Mouse (Mus musculus): ENCODE measurements around the gene Dcdc2b.

DNA sequence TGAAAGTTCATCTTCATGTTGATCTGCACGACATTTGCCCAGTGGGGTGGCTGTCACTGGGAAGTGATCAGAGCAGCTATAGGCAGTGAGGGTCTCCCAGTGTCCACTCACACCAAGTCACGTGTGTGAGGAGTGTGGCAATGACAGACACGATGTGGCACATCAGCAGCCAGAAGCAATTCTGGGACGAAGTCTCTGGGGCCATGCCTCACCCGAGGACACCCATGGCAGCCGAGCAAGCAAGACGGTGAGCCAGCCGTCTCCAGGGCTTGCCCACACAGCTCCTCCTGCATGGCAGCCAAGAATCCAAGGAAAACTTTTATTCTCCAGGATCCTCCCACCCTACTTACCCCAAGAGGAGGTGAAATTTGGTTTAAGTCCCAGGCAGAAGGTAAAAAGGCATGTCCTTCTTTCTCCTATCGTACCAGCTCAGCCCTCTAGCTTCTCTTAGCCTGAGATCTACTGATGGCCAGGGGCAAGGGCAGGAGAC, 1.8 kb upstream of the Dcdc2b start:
- no peak for TF ChIP-seq POLR2A (IDR thresholded peaks at IDR 0.05; ENCODE audit: borderline replicate concordance, low read depth, low read length)
- TF ChIP-seq CTCF (IDR thresholded peaks at IDR 0.05; ENCODE audit: low read depth, low read length), result no peak

Data from bone marrow macrophage, adult 2 months (primary cell).